Mouse (Mus musculus): Measurements from ENCODE around the gene Fgfr2. TPM values are rescaled to one million over a fixed set of nuclear protein-coding genes. Genes with fewer than 3 reads are reported as not detected.

Fgfr2 gene
- polyA plus RNA-seq, 1 experiment from 2014 or later = 17.2 TPM

GRCm38 (mm10) chr7:131970255-131970654 is 1152.9 kb downstream of the Fgfr2 start:
- H3K9ac ChIP-seq = no peak overlapping the region
- H3K4me1 ChIP-seq (replicated peaks) = no peaks in the 10 kb centered on the region
- no peak for ATAC-seq (replicated peaks; ENCODE audit: insufficient number of reproducible peaks, insufficient read depth, low FRiP score, low read depth)
- no peak overlapping the region for H3K27ac ChIP-seq
- H3K36me3 ChIP-seq = no peaks in the 10 kb centered on the region
- no peaks in the 10 kb centered on the region for H3K9me3 ChIP-seq (replicated peaks)
- WGBS = 25% methylated on average over 3 of the region's 3 CpGs
- H3K4me2 ChIP-seq = no peak overlapping the region
- H3K27me3 ChIP-seq = peaks cover 52% of the 10 kb centered on the region
- no peak overlapping the region for H3K4me3 ChIP-seq

GRCm38 (mm10) chr7:131966916-131967494 is 1156.1 kb downstream of the Fgfr2 start:
- Histone ChIP-seq H3K9me3 (replicated peaks) (no peaks in the 10 kb centered on the region), H3K4me2 (no peak overlapping the region), H3K4me1 (replicated peaks) (no peaks in the 10 kb centered on the region), H3K27me3 (peaks cover 56% of the 10 kb centered on the region), H3K27ac (no peak overlapping the region), H3K36me3 (no peaks in the 10 kb centered on the region), H3K9ac (no peak overlapping the region), H3K4me3 (no peak overlapping the region)
- ATAC-seq (replicated peaks; ENCODE audit: insufficient number of reproducible peaks, insufficient read depth, low FRiP score, low read depth) = no peak
- WGBS = 7% methylated on average over 57 of the region's 57 CpGs

- H3K27me3 ChIP-seq = peaks cover 56% of the 10 kb centered on the region
- no peak within 1 kb of the TSS for H3K9ac ChIP-seq
- H3K27ac ChIP-seq = no peak within 1 kb of the TSS
- 3% methylated on average over 32 of the region's 32 CpGs for WGBS
- H3K9me3 ChIP-seq (replicated peaks) = no peaks in the 10 kb centered on the region
- H3K36me3 ChIP-seq = no peaks in the 10 kb centered on the region
- H3K4me2 ChIP-seq = no peak within 1 kb of the TSS
- ATAC-seq (replicated peaks; ENCODE audit: insufficient number of reproducible peaks, insufficient read depth, low FRiP score, low read depth) = no peak
- no peak within 1 kb of the TSS for H3K4me3 ChIP-seq
- H3K4me1 ChIP-seq (replicated peaks) = no peaks in the 10 kb centered on the region
Measured at GRCm38 (mm10) chr7:131966023-131966915, 1156.9 kb downstream of the Fgfr2 start, which contains the start of gene Gpr26. Gpr26 (plus strand) TSS chr7:131966460.

- Histone ChIP-seq H3K36me3 (no peaks in the 10 kb centered on the region), H3K9me3 (replicated peaks) (no peaks in the 10 kb centered on the region), H3K27me3 (peaks cover 15% of the 10 kb centered on the region), H3K9ac (no peak overlapping the region), H3K4me1 (replicated peaks) (no peaks in the 10 kb centered on the region), H3K4me2 (no peak overlapping the region), H3K27ac (no peak overlapping the region), H3K4me3 (no peak overlapping the region)
- WGBS = 16% methylated on average over 6 of the region's 6 CpGs
- no peak for ATAC-seq (replicated peaks; ENCODE audit: insufficient number of reproducible peaks, insufficient read depth, low FRiP score, low read depth)
Measured at GRCm38 (mm10) chr7:131960551-131960950, 1162.6 kb downstream of the Fgfr2 start.

- no peak overlapping the region for H3K4me2 ChIP-seq
- no peaks in the 10 kb centered on the region for H3K36me3 ChIP-seq
- no peak overlapping the region for H3K4me3 ChIP-seq
- no peaks in the 10 kb centered on the region for H3K27me3 ChIP-seq
- H3K9me3 ChIP-seq (replicated peaks) = no peaks in the 10 kb centered on the region
- H3K9ac ChIP-seq = no peak overlapping the region
- no peak for ATAC-seq (replicated peaks; ENCODE audit: insufficient number of reproducible peaks, insufficient read depth, low FRiP score, low read depth)
- H3K27ac ChIP-seq = no peak overlapping the region
- no peaks in the 10 kb centered on the region for H3K4me1 ChIP-seq (replicated peaks)
- WGBS = 44% methylated on average over 1 of the region's 1 CpGs
Measured at GRCm38 (mm10) chr7:131958705-131959104, 1164.4 kb downstream of the Fgfr2 start.

- Histone ChIP-seq H3K9me3 (replicated peaks) (no peaks in the 10 kb centered on the region), H3K4me3 (no peak overlapping the region), H3K36me3 (no peaks in the 10 kb centered on the region), H3K4me2 (no peak overlapping the region), H3K4me1 (replicated peaks) (no peaks in the 10 kb centered on the region), H3K9ac (no peak overlapping the region), H3K27ac (no peak overlapping the region), H3K27me3 (no peaks in the 10 kb centered on the region)
- 65% methylated on average over 3 of the region's 3 CpGs for WGBS
- no peak for ATAC-seq (replicated peaks; ENCODE audit: insufficient number of reproducible peaks, insufficient read depth, low FRiP score, low read depth)
Measured at GRCm38 (mm10) chr7:131953402-131953801, 1169.7 kb downstream of the Fgfr2 start.

GRCm38 (mm10) chr7:131951131-131951530 is 1172.0 kb downstream of the Fgfr2 start:
- Histone ChIP-seq H3K4me1 (replicated peaks) (no peaks in the 10 kb centered on the region), H3K4me3 (no peak overlapping the region), H3K36me3 (no peaks in the 10 kb centered on the region), H3K27ac (no peak overlapping the region), H3K27me3 (no peaks in the 10 kb centered on the region), H3K9ac (no peak overlapping the region), H3K4me2 (no peak overlapping the region), H3K9me3 (replicated peaks) (no peaks in the 10 kb centered on the region)
- WGBS = 69% methylated on average over 5 of the region's 5 CpGs
- no peak for ATAC-seq (replicated peaks; ENCODE audit: insufficient number of reproducible peaks, insufficient read depth, low FRiP score, low read depth)

- Histone ChIP-seq H3K4me3 (no peak overlapping the region), H3K9ac (no peak overlapping the region)
- 73% methylated on average over 3 of the region's 3 CpGs for WGBS
Measured at GRCm38 (mm10) chr7:131937611-131938010, 1185.5 kb downstream of the Fgfr2 start.

GRCm38 (mm10) chr7:131927288-131928050 is 1195.7 kb downstream of the Fgfr2 start:
- H3K4me2 ChIP-seq = no peak overlapping the region
- WGBS = 59% methylated on average over 9 of the region's 9 CpGs
- no peaks in the 10 kb centered on the region for H3K27me3 ChIP-seq
- no peak overlapping the region for H3K27ac ChIP-seq
- H3K9ac ChIP-seq = no peak overlapping the region
- ATAC-seq (replicated peaks; ENCODE audit: insufficient number of reproducible peaks, insufficient read depth, low FRiP score, low read depth) = no peak
- H3K4me1 ChIP-seq (replicated peaks) = no peaks in the 10 kb centered on the region
- no peaks in the 10 kb centered on the region for H3K36me3 ChIP-seq
- H3K4me3 ChIP-seq = no peak overlapping the region
- H3K9me3 ChIP-seq (replicated peaks) = no peaks in the 10 kb centered on the region

More at GRCm38 (mm10) chr7:131937611-131938010, 1185.5 kb downstream of the Fgfr2 start:
- no peak overlapping the region for H3K27ac ChIP-seq
- H3K4me2 ChIP-seq = no peak overlapping the region
- H3K9me3 ChIP-seq (replicated peaks) = no peaks in the 10 kb centered on the region; the same call in 1 of the 2 replicates
- no peaks in the 10 kb centered on the region for H3K27me3 ChIP-seq
- no peaks in the 10 kb centered on the region for H3K4me1 ChIP-seq (replicated peaks)
- no peak for ATAC-seq (replicated peaks; ENCODE audit: insufficient number of reproducible peaks, insufficient read depth, low FRiP score, low read depth)
- H3K36me3 ChIP-seq = no peaks in the 10 kb centered on the region

- Histone ChIP-seq H3K9ac (no peak overlapping the region), H3K4me1 (replicated peaks) (no peaks in the 10 kb centered on the region), H3K9me3 (replicated peaks) (no peaks in the 10 kb centered on the region), H3K36me3 (no peaks in the 10 kb centered on the region), H3K4me2 (no peak overlapping the region), H3K27me3 (no peaks in the 10 kb centered on the region), H3K4me3 (no peak overlapping the region), H3K27ac (no peak overlapping the region)
- WGBS = 39% methylated on average over 7 of the region's 7 CpGs
- no peak for ATAC-seq (replicated peaks; ENCODE audit: insufficient number of reproducible peaks, insufficient read depth, low FRiP score, low read depth)
Measured at GRCm38 (mm10) chr7:131917384-131917783, 1205.8 kb downstream of the Fgfr2 start.

- WGBS = 51% methylated on average over 4 of the region's 4 CpGs
- ATAC-seq (replicated peaks; ENCODE audit: insufficient number of reproducible peaks, insufficient read depth, low FRiP score, low read depth) = no peak
- Histone ChIP-seq H3K27ac (no peak overlapping the region), H3K36me3 (no peaks in the 10 kb centered on the region), H3K9me3 (replicated peaks) (no peaks in the 10 kb centered on the region), H3K9ac (no peak overlapping the region), H3K4me1 (replicated peaks) (no peaks in the 10 kb centered on the region), H3K27me3 (no peaks in the 10 kb centered on the region), H3K4me3 (no peak overlapping the region), H3K4me2 (no peak overlapping the region)
Measured at GRCm38 (mm10) chr7:131909611-131910010, 1213.5 kb downstream of the Fgfr2 start.
